Mouse (Mus musculus) kidney, postnatal 0 days (tissue): ENCODE measurements around the gene Naxd. TPM values are rescaled to one million over a fixed set of nuclear protein-coding genes. Genes with fewer than 3 reads are reported as not detected.

Source experiments
- ATAC-seq: fragments of 200-750 bp; cut with Nextera tagmentation; replicated peaks from 2 replicates; pipeline ENCODE4 v1.8.0; 2017; ENCODE audit warnings: low read depth, moderate number of reproducible peaks, moderate TSS enrichment, moderate library complexity; ENCODE audit not compliant: low FRiP score
- DNase-seq: peaks from one replicate; pipeline ENCODE4 v3.0.0-alpha.2; 2016; ENCODE audit warnings: low spot score
- H3K27ac ChIP-seq: fragments of 300-500 bp; sonication (generic); 2 replicates; pipeline ENCODE4 v1.5.1; 2014; ENCODE audit warnings: mild to moderate bottlenecking
- H3K27me3 ChIP-seq: fragments of 300-500 bp; sonication (generic); 2 replicates; pipeline ENCODE4 v1.6.1; 2014; ENCODE audit warnings: low read length, mixed read lengths; ENCODE audit not compliant: insufficient read depth
- H3K36me3 ChIP-seq: fragments of 300-500 bp; sonication (generic); 2 replicates; pipeline ENCODE4 v1.6.1; 2014; ENCODE audit warnings: low read length, mixed read lengths; ENCODE audit not compliant: insufficient read depth
- H3K4me1 ChIP-seq: fragments of 300-500 bp; sonication (generic); replicated peaks from 2 replicates; pipeline ENCODE4 v1.6.1; 2014; ENCODE audit warnings: antibody characterized with exemption, low read length, mixed read lengths; ENCODE audit not compliant: insufficient read depth
- H3K4me2 ChIP-seq: fragments of 300-500 bp; sonication (generic); 2 replicates; pipeline ENCODE4 v1.6.1; 2014; ENCODE audit warnings: mild to moderate bottlenecking, low read length, moderate library complexity, mixed read lengths
- H3K4me3 ChIP-seq: fragments of 300-500 bp; sonication (generic); replicated peaks from 2 replicates; pipeline ENCODE4 v1.5.1; 2014; ENCODE audit warnings: low read depth, low read length
- H3K9ac ChIP-seq: fragments of 300-500 bp; sonication (generic); 2 replicates; pipeline ENCODE4 v1.6.1; 2014; ENCODE audit warnings: low read depth, low read length
- H3K9me3 ChIP-seq: fragments of 300-500 bp; sonication (generic); replicated peaks from 2 replicates; pipeline ENCODE4 v1.6.1; 2016; ENCODE audit warnings: low read length, inconsistent platforms, mixed read lengths
- CTCF ChIP-seq: IDR thresholded peaks from 2 replicates; pipeline ENCODE4 v1.5.1; 2016; ENCODE audit warnings: antibody characterized with exemption, low read depth, mild to moderate bottlenecking, moderate library complexity
- WGBS: fragments of 180-500 bp; shearing (Covaris S2); extraction: QIAGEN DNeasy Blood & Tissue Kit; methylation state at CpG from one replicate; pipeline ENCODE4 v1.1.7; 2014; 5-methylcytosine and 5-hydroxymethylcytosine counted together
- polyA plus RNA-seq: library from polyadenylated mRNA; unstranded; fragments of >200 nt; fragmentation: Nextera tagmentation; extraction: Ambion mirVana; gene quantifications from 2 replicates; pipeline ENCODE4 v1.2.1, GENCODE M21; 2015

The Naxd gene
- polyA plus RNA-seq, 1 experiment from 2014 or later, result 111 TPM

- no peak overlapping the region for H3K9ac ChIP-seq
- peaks cover 12% of the 10 kb centered on the region for H3K36me3 ChIP-seq
- H3K4me2 ChIP-seq, result no peak overlapping the region; the same call in 1 of the 2 replicates
- no peak overlapping the region for H3K4me3 ChIP-seq
- no peaks in the 10 kb centered on the region for H3K9me3 ChIP-seq
- peaks cover 14% of the 10 kb centered on the region for H3K4me1 ChIP-seq
- DNase-seq (no peak), ATAC-seq (no peak)
- H3K27ac ChIP-seq, result no peak overlapping the region
- WGBS, result 50% methylated on average over 3 of the region's 3 CpGs
- TF ChIP-seq CTCF, result no peak
- H3K27me3 ChIP-seq, result no peaks in the 10 kb centered on the region
Observed at GRCm38 (mm10) chr8:11559511-11559910, 62.2 kb downstream of the Naxd start.

DNA sequence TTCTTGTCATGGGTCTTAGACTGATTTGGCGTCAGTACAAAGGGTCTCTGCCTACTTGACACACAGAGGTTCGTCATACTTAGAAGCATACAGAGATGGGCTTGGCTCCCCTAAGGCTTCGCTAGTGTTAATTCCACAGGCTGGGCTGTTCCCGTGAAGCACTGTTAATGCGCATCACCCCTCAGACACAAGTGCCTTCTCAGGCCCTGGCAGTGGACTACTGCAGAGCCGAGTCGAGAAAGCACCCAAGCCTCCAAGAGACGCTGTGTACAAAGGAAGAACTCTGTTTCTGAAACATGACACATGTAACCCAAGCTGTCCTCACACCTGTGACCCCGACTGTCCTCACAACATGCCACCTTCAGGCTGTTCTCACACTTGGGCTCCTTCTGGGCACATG is 62.9 kb downstream of the Naxd start:
- no peak for TF ChIP-seq CTCF
- Histone ChIP-seq H3K4me3 (no peak overlapping the region), H3K36me3 (peaks cover 12% of the 10 kb centered on the region), H3K9ac (no peak overlapping the region), H3K4me1 (peaks cover 11% of the 10 kb centered on the region), H3K27me3 (no peaks in the 10 kb centered on the region), H3K4me2 (no peak overlapping the region), H3K9me3 (no peaks in the 10 kb centered on the region), H3K27ac (no peak overlapping the region)
- ATAC-seq (no peak), DNase-seq (no peak)
- 60% methylated on average over 9 of the region's 9 CpGs for WGBS

GRCm38 (mm10) chr8:11564236-11564635 is 66.9 kb downstream of the Naxd start:
- no peak overlapping the region for H3K4me2 ChIP-seq
- H3K9me3 ChIP-seq, result no peaks in the 10 kb centered on the region
- no peak for TF ChIP-seq CTCF
- no peak overlapping the region for H3K9ac ChIP-seq
- no peaks in the 10 kb centered on the region for H3K27me3 ChIP-seq
- no peak overlapping the region for H3K27ac ChIP-seq
- ATAC-seq (no peak), DNase-seq (no peak)
- H3K36me3 ChIP-seq, result peaks cover 12% of the 10 kb centered on the region
- H3K4me1 ChIP-seq, result peaks cover 5% of the 10 kb centered on the region
- 84% methylated on average over 5 of the region's 5 CpGs for WGBS
- H3K4me3 ChIP-seq, result no peak overlapping the region

Other genes with a start within 250 kb of the Naxd start
- gene Col4a2, start 184.7 kb upstream of the Naxd start, polyA plus RNA-seq, result 139 and 140 TPM in 2 replicates
- 305 and 310 TPM in 2 replicates for gene Col4a1, start 184.7 kb upstream of the Naxd start, polyA plus RNA-seq
- 44.3 and 48.0 TPM in 2 replicates for gene Rab20, start 18.8 kb upstream of the Naxd start, polyA plus RNA-seq
- 16.7 and 17.0 TPM in 2 replicates for gene Cars2, start 53.3 kb downstream of the Naxd start, polyA plus RNA-seq
- gene Ing1, start 58.1 kb downstream of the Naxd start, polyA plus RNA-seq, result 36.3 and 36.9 TPM in 2 replicates
- gene Ankrd10, start 138.3 kb downstream of the Naxd start, polyA plus RNA-seq, result 67.2 and 70.6 TPM in 2 replicates
- gene 1700016D06Rik, start 203.6 kb downstream of the Naxd start, polyA plus RNA-seq, result not detected in 2 replicates
- 27.3 and 29.0 TPM in 2 replicates for gene Arhgef7, start 230.2 kb downstream of the Naxd start, polyA plus RNA-seq